Mouse (Mus musculus): Measurements from ENCODE around the gene Wfdc12.
"Not testable (repeated sequence)": the region's sequence is repeated elsewhere in the genome, so short reads cannot be mapped to it uniquely, and the experiment has no call there.

The Wfdc12 gene

GRCm38 (mm10) chr2:164190576-164190975, at the start of gene Wfdc12:
TSS of gene Wfdc12 (minus strand) at chr2:164190608.
- no peak for ATAC-seq (ENCODE audit: low TSS enrichment)

DNA sequence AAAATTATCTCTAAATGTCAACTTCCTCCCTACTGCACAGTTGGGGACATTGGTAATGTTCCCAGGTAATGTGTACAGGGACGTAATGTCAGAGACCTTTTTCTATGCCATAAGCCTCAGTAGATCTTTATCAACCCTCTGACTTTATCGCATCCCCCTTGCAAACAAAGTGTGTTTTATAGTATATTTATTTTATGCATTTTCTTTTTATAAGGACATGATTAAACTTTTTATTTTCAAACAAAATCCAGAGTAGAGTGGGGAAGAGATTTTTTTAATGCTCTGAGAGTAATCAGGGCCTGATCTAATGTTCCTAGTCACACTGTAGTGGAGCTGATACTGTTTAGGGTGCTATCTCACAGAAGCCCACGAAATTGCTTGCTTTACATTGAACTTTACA, 48.0 kb upstream of the Wfdc12 start, which contains the start of gene Svs2:
TSS of gene Svs2 (minus strand) at position 101 of the 400 bp plus-strand sequence.
- no peak for ATAC-seq (ENCODE audit: low TSS enrichment)

GRCm38 (mm10) chr2:164232671-164233070, 42.3 kb upstream of the Wfdc12 start:
- no peak for ATAC-seq (ENCODE audit: low TSS enrichment)

- no peak for ATAC-seq (ENCODE audit: low TSS enrichment)
These were observed 38.1 kb upstream of the Wfdc12 start for GRCm38 (mm10) chr2:164228361-164229070.

DNA sequence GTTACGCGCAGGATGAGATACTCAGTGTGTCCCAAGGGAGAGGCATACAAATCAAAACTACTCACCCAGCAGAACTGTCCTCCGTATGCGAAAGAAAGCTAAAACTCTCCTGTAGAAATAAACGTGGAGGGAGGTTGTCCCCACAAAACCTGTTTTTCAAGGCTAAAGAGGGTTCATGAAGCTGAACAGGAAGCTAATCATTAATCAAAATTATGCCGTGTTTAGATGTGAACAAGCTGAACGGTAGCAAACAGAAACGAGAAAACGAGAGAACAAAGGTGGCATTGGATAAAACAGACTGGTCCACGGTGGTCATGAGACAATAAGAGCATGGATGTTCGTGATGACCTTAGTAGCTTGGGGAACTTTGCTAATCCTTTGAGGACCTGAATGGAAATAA, 31.1 kb upstream of the Wfdc12 start, which contains the start of gene Wfdc15b:
TSS of gene Wfdc15b (minus strand) at position 139 of the 400 bp plus-strand sequence.
- no peak for ATAC-seq (ENCODE audit: low TSS enrichment)

DNA sequence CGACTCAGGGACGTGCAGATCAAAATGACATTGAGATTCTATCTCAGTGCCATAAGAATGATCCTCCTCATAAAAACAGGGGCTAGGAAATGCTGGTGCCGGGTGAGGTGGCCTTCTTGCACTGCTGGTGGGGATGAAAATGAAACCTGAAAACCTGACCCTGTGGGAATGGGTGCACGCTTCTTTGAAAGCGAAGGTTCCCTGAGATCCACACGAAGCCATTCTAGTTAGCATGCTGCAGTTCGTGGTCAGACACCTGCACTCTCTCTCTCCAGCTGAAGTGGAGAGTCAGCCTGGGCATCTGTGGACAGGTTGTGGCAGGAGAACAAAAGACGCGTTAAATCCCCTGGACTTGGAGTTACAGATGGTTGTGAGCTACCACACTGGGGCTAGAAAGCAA, 28.9 kb upstream of the Wfdc12 start:
- no peak for ATAC-seq (ENCODE audit: low TSS enrichment)

DNA sequence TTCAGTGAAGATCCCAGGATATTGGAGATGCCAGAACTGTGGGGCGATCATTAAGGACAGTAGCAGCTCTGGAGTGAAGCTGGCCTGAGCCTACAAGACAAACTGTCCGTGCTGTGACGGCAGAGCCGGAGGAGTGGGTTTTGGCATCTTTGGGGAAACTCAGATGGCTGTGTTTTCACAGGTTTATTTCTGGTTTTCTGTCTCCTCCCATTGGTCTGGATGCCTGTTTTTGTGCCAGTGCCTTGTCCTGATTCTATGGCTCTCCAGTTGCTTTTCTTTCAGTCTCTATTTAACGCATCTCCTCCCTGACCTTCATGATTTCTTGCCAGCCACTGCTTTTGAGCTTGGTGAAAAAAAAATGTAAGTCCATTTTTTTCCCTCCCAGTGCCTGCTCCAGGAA, 22.3 kb upstream of the Wfdc12 start:
- ATAC-seq (ENCODE audit: low TSS enrichment) = peak; percentile 80

DNA sequence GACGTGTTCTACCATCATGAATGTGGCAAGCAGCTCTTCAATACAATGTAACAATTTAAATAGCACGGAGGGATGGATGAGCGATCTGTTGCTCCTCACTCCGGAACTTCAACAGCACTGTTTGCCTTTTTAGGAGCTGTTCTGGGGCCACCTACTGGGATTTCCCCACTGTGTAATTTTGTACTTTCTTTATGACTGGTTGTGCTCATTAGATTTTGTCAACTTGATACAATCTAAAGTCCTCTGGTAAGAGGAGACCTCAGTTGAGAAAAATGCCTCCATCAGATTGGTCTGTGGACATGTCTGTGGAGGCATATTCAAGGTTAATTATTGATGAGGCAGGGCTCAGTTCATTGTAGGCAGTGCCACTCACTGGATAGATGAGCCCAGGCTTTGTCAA, 20.5 kb upstream of the Wfdc12 start:
- ATAC-seq (ENCODE audit: low TSS enrichment) = no peak

DNA sequence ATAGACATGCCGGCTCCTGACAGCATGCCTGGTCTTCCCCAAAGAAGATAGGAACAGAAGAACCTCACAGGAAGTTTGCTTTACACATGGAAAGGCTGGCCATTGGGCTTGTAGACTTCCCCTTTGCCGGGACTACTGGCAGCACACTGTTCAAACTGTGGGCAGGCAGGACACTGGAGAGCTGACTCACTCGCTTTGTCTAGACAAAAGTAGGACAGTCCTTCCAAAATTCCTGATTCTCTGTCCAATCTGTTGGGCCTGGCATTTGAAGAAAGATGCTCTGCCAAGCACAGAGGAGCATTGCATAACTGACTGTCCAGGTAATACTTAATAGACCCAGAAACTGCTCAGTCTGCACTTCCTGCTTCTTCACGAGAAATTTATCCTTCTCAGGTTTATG, 16.3 kb upstream of the Wfdc12 start:
- peak; percentile 91 for ATAC-seq (ENCODE audit: low TSS enrichment)

DNA sequence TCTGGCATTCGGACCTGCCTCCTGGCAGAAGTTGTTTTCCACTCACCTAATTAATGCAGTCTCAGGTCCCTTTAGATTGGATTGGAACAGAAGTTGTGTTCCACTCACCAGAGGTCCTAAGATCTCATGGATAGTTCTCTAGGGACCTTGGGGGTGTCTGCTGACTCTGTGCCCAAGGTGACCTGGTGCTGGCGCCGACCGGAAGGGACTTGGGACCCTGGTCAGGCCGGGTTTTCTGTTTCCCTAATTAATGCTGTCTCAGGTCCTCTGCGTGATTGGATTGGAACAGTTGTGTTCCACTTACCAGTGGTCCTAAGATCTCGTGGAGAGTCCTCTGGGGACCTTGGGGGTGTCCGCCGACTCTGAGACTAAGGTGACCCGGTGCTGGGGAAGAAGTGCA, 15.6 kb upstream of the Wfdc12 start:
- not testable (repeated sequence) for ATAC-seq (ENCODE audit: low TSS enrichment)

GRCm38 (mm10) chr2:164199626-164200327, 9.4 kb upstream of the Wfdc12 start, which contains the start of gene Wfdc15a:
TSS of gene Wfdc15a (minus strand) at chr2:164200130.
- no peak for ATAC-seq (ENCODE audit: low TSS enrichment)

DNA sequence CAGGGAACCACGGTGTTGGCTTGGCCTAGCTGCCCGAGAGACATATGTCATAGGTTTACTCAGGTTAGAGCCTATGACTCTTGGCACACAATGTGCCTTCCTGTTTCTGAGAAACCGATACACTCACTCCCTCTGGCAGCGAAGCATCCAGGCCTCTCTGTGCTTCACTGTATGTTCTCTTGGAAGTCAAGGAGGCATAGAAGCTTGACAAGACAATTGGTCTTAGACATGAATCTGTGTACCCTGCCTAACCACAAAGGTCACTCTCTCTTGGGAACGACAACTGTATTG, 6.2 kb upstream of the Wfdc12 start:
- ATAC-seq (ENCODE audit: low TSS enrichment) = no peak

DNA sequence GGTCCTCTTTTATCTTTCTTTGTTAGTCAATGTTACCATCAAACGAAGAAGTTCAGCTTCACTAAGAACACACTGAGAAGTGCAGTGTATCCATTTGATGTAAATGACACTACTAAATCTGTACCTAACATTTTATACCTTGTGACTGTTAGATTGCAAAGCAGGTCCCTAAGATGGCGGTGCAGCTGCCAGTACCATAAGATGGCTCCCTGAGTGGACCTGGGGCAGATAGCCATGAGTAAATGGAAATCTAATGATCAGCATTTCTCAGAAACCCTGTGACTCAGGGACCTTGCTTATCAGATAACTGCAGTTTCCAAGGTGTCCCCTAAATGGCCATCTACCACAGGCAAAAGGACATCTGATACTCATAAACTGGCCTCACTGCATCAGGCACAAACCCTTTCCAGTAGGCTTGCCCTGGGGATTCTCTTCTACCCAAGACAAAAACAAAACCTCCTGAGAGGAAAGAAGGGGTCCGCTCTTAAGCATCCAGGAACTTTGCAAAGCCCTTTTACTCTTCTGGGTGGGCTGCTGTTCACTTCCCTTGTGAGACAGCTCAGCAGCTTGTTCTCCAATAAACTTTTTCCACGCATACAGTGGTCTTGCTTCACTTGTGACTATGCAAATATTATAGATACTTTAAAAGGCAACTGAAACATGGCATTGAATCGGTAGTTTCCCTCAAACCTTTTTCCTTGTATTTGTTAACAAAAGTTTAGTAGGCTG, 5.7 kb upstream of the Wfdc12 start:
- no peak for ATAC-seq (ENCODE audit: low TSS enrichment)

DNA sequence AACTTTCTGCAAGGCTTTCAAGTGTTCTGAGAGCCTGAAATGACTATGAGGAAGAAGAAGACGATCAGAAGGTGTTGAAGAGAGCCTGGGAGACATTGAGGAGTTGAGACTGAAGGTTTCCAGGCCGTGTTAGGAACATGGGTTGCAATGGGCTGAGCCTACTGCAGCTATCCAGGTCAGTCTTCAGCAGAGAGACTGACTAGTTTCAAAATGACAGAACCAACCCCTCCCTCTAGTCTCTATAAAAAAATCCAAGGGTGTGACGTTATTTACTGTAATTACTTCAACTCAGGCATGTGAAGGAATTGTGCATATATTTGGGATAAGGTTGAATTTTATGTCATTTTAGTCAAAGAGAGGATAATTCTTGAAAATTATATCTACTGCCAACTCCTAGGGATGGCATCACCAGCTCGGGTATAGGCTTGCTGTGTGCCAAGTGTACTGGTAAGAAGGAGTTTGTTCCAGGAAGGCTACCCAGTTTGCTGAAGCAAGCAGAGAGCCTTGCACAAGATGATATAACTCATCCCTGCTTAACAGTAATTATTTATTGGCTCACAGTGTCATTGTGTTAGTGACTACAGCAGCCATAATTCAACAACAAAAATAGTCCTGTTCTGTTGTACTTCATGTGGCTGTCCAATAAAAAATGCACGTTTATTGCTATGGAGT, 4.7 kb upstream of the Wfdc12 start:
- no peak for ATAC-seq (ENCODE audit: low TSS enrichment)

DNA sequence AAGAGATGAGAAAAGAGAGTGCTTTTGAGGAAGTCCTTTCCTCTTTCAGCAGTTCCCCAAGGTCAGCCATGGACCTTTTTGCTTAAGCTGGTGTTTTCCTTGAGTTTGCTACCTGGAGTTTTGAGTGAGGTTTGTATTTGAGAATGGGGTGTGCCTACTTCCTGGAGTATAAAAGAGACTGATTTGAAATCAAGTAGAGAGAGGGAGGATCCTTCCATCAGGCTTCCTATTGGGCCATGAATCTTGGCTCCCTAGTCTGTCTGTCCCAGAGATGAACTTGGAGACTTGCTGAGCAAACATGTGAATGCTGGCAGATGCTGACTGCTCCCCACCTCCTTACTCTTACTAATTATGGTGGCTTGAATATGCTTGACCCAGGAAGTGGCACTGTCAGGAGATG, 1.9 kb upstream of the Wfdc12 start:
- no peak for ATAC-seq (ENCODE audit: low TSS enrichment)

DNA sequence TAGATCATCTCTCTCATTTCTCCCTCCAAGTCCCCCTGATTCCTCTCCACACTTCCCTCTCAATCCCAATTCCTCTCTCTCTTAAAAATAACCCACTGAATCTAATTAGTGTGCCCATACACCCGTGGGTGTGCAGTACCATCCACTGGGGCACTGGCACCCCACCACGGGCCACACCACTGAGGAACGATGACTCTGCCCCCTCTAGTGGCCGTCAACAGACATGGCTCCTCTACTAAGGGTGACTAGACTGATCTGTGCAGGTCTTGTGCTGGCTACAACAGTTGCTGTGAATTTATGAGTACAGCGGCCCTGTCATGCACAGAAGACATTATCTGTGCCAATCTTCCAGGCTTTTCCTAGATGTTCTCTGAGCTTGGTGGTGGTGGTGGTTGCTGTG, 1.7 kb downstream of the Wfdc12 start:
- ATAC-seq (ENCODE audit: low TSS enrichment) = no peak

DNA sequence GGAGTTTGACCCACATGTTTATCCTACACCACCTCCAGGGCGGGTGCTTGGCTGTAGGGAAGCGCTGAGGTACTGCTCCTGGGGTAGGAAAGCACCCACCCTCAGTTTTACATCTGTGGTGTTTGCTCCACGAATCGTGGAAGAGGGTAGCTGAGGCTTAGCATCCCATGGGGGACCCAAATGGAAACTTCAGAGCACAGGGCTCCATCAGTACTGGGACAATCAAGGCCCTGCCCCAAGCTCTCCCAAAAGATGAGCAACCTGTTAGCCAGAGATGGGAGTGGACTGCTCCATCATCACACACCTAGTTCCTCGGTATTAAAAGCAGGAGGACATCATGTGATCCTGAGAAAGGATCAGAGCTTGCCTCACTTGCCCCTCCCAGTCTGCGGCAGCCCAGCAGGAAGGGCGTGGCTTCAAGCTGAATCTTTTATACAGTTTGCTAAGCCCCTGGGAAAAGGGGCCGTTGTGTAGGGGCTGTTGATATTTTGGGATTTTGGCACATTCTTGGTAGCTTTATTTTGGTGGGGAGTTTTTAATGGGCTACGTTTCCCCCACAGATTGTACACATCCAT, 6.2 kb downstream of the Wfdc12 start:
- no peak for ATAC-seq (ENCODE audit: low TSS enrichment)

- ATAC-seq (ENCODE audit: low TSS enrichment) = no peak
These were observed 7.1 kb downstream of the Wfdc12 start for GRCm38 (mm10) chr2:164183340-164183739.

DNA sequence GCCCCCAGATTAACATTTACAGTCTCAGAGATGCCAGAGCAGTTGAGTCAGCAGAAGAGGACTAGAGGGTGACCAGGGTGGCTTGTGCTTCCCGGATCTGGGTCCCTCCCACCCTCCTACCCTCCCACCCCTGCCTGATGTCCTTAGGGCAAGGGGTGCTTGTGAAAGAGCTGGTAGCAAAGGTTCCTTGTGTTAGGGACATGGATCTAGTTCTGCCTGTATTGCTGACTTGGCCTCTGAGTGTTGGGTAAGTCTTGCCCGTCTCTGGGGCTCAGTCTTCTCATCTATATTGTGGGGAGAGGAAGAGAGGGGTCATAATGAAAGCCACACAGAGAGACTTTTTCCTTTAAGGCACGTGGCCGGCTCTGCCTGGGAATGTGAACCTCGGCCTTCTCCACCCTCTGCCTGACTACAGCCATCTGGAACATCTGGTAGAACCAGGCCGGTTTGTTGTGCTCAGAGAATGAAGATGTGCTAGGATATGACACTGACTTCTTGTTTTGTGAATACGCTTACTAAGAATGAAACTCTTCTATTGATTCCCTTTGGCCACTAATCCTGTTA, 7.6 kb downstream of the Wfdc12 start, which contains the start of gene Wfdc5:
TSS of gene Wfdc5 (minus strand) at position 51 of the 564 bp plus-strand sequence.
- no peak for ATAC-seq (ENCODE audit: low TSS enrichment)

DNA sequence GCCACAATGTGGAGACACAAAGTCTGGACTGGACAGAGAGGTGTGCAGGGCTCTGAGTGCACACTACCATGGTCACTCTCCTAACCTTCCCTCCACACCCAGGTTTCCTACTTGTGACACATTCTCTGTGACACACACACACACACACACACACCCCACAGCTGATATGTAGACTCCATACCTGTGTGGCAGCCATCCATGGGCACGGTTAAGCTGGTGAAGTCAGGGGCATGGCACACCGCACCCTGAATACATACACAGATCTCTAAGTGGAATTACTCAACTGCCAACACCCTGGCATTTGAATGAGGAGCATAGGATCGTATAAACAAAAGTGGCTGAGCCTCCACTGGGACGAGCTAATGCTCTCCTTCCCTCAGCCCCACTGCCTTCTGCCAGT, 9.6 kb downstream of the Wfdc12 start:
- ATAC-seq (ENCODE audit: low TSS enrichment) = no peak

DNA sequence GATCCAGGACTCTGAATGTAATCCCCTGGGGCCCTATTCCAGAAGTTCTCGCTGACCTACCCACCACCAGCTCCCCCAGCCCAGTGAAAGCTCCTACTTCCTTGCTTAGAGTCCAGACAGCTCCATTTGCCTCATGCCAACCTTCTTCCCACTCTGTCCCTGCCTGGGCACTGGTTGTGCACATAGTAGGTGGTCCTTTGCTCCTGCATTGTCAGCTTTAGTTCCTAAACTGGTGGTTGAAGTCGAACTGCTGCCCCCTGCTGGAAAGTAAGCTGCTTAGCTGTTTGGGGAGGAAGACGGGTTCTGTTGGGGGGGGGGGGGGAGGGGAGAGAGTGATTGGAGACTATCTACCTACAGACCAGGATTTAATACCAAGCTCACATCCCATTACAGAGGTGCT, 10.3 kb downstream of the Wfdc12 start:
- ATAC-seq (ENCODE audit: low TSS enrichment) = no peak
